In the genomic region with DNA sequence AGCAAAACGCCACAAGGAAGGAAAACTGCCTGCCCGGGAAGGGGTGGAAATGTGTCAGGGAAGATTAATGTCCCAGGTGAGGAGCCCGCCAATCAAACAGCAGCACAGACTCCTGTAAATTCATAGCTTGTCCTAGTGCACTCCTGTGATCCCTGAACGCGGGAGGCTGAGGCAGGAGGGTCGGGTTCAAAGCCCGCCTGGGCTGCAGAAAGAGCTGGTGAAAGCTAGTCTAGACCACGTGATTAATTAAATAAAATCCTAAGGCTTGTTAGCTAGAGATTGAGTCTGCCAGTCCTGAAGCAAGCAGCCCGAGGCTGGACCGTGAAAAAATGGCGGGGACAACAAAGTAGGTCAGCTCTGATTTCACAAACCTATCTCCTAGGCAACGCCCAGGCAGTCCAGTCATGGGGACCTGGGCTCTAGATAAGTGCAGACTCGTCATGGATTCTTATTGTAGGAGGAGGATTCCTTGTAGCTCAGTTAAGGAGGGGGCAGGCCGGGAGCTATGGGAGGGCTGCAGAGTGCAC, we compare ENCODE assay signal across 8 mouse cellular contexts. TPM values are rescaled to one million over a fixed set of nuclear protein-coding genes. Genes with fewer than 3 reads are reported as not detected.
DNase-seq lines count a peak whose midpoint lies in the region; ATAC-seq and TF ChIP-seq lines count a peak whose summit lies in the region.

No protein-coding gene starts in this region.

- no peak for TF ChIP-seq CTCF in liver, adult 2 months (IDR thresholded peaks at IDR 0.05; ENCODE audit: low read depth, low read length)
- no peak for TF ChIP-seq CTCF in cortical plate, adult 2 months (IDR thresholded peaks at IDR 0.05; ENCODE audit: extremely low read depth, insufficient read depth, low read length)

- no peak for TF ChIP-seq POLR2A in liver, adult 2 months (IDR thresholded peaks at IDR 0.05; ENCODE audit: extremely low read depth, insufficient read depth, low read length)
- 0 out of 2 replicates have a peak, but pooled peaks have one; percentile 24 for TF ChIP-seq POLR2A in cortical plate, adult 2 months (IDR thresholded peaks at IDR 0.05; ENCODE audit: extremely low read depth, insufficient read depth, low read length)
- no peak for TF ChIP-seq POLR2A in myocyte (IDR thresholded peaks at IDR 0.05; ENCODE audit: insufficient read length, low read depth)

- H3K4me2 ChIP-seq in heart, embryonic 16.5 days (ENCODE audit: low read depth, low read length) = peak overlapping the region; percentile 60
- H3K4me2 ChIP-seq in myocyte (ENCODE audit: low read depth) = peak overlapping the region; percentile 83

- peak overlapping the region; percentile 80 for H3K27ac ChIP-seq in liver, adult 2 months (replicated peaks; ENCODE audit: insufficient read depth, low read depth, low read length)
- peak overlapping the region; percentile 96 for H3K27ac ChIP-seq in cortical plate, adult 2 months (ENCODE audit: insufficient read depth, low read length)
- H3K27ac ChIP-seq in heart, embryonic 16.5 days (ENCODE audit: low read length) = peak overlapping the region; percentile 64
- H3K27ac ChIP-seq in limb, embryonic 10.5 days = peak overlapping the region; percentile 85

- peak; percentile 76 for DNase-seq in liver, adult 2 months (ENCODE audit: extremely low read depth, low read depth, low spot score)
- DNase-seq in liver = no peak
- peak; percentile 60 for DNase-seq in limb, embryonic 10.5 days (ENCODE audit: low spot score)
- no peak for DNase-seq in gastrocnemius, postnatal 4 days (ENCODE audit: low spot score in 2 of 2)
- no peak for DNase-seq in natural killer cell, adult 2 months (ENCODE audit: low spot score in 2 of 2)

- peaks cover 11% of the 10 kb centered on the region for H3K4me1 ChIP-seq in liver, adult 2 months (ENCODE audit: control insufficient read depth, insufficient read depth, low read length)
- peaks cover 7% of the 10 kb centered on the region for H3K4me1 ChIP-seq in cortical plate, adult 2 months (ENCODE audit: control insufficient read depth, insufficient read depth, low read length)
- H3K4me1 ChIP-seq in heart, embryonic 16.5 days (ENCODE audit: control insufficient read depth, insufficient read depth, low read length) = peaks cover 15% of the 10 kb centered on the region
- H3K4me1 ChIP-seq in limb, embryonic 10.5 days = peaks cover 26% of the 10 kb centered on the region

- peak overlapping the region; percentile 35 for H3K9ac ChIP-seq in liver, adult 2 months (ENCODE audit: low read depth, low read length)
- H3K9ac ChIP-seq in heart, embryonic 16.5 days (ENCODE audit: low read length) = peak overlapping the region; percentile 52

- no peaks in the 10 kb centered on the region; the same call in 1 of the 2 replicates for H3K79me2 ChIP-seq in liver, adult 2 months (ENCODE audit: control insufficient read depth, insufficient read depth, low read length)
- H3K79me2 ChIP-seq in myocyte (ENCODE audit: control insufficient read depth, insufficient read depth) = no peaks in the 10 kb centered on the region

- no peaks in the 10 kb centered on the region for H3K36me3 ChIP-seq in liver, adult 2 months (ENCODE audit: control insufficient read depth, insufficient read depth, low read length)
- no peaks in the 10 kb centered on the region for H3K36me3 ChIP-seq in heart, embryonic 16.5 days (ENCODE audit: control insufficient read depth, insufficient read depth)
- no peaks in the 10 kb centered on the region for H3K36me3 ChIP-seq in limb, embryonic 10.5 days
- no peaks in the 10 kb centered on the region for H3K36me3 ChIP-seq in myocyte (ENCODE audit: control insufficient read depth, insufficient read depth)

- H3K9me3 ChIP-seq in heart, embryonic 16.5 days (replicated peaks; ENCODE audit: control insufficient read depth, low read length) = no peaks in the 10 kb centered on the region
- no peaks in the 10 kb centered on the region for H3K9me3 ChIP-seq in limb, embryonic 10.5 days (replicated peaks)

- peak; percentile 26; the same call in 1 of the 2 replicates for ATAC-seq in heart, embryonic 16.5 days (replicated peaks; ENCODE audit: extremely low read depth, insufficient read depth, low FRiP score)

- WGBS in liver, adult 2 months = 11% methylated on average over 14 of the region's 14 CpGs
- WGBS in heart, embryonic 16.5 days = 38% methylated on average over 14 of the region's 14 CpGs
- WGBS in limb, embryonic 10.5 days = 49% methylated on average over 14 of the region's 14 CpGs

- H3ac ChIP-seq in myocyte (ENCODE audit: control insufficient read depth, insufficient read length) = no peak overlapping the region

- H3K27me3 ChIP-seq in liver, adult 2 months (ENCODE audit: control insufficient read depth, insufficient read depth, low read length) = no peaks in the 10 kb centered on the region
- no peaks in the 10 kb centered on the region for H3K27me3 ChIP-seq in heart, embryonic 16.5 days (ENCODE audit: control insufficient read depth, insufficient read depth, low read length)
- no peaks in the 10 kb centered on the region for H3K27me3 ChIP-seq in limb, embryonic 10.5 days (ENCODE audit: low read depth, poor library complexity, severe bottlenecking)
- no peaks in the 10 kb centered on the region for H3K27me3 ChIP-seq in myocyte (ENCODE audit: control insufficient read depth, insufficient read depth, insufficient read length)

- H3K4me3 ChIP-seq in liver, adult 2 months (ENCODE audit: insufficient read depth, low read depth, low read length) = peak overlapping the region; percentile 65
- H3K4me3 ChIP-seq in cortical plate, adult 2 months (ENCODE audit: insufficient read depth, low read length) = peak overlapping the region; percentile 19; the same call in 1 of the 2 replicates
- peak overlapping the region; percentile 40 for H3K4me3 ChIP-seq in heart, embryonic 16.5 days (ENCODE audit: low read length)
- H3K4me3 ChIP-seq in limb, embryonic 10.5 days = peak overlapping the region; percentile 28
- peak overlapping the region; percentile 24 for H3K4me3 ChIP-seq in myocyte

TF ChIP-seq in myocyte, 11 proteins besides CTCF, POLR2A, EP300 and RAD21:
- no peak for TF ChIP-seq REST (IDR thresholded peaks at IDR 0.05; ENCODE audit: insufficient read depth, insufficient read length)
- TF ChIP-seq USF1 (IDR thresholded peaks at IDR 0.05; ENCODE audit: low read depth) = no peak
- TF ChIP-seq CEBPB (IDR thresholded peaks at IDR 0.05; ENCODE audit: insufficient read depth, poor library complexity, severe bottlenecking) = no peak
- TF ChIP-seq TCF12 (IDR thresholded peaks at IDR 0.05; ENCODE audit: insufficient read depth, poor library complexity, severe bottlenecking) = no peak
- TF ChIP-seq MYOG (IDR thresholded peaks at IDR 0.05; ENCODE audit: control insufficient read depth in 1 of 3, insufficient read depth in 1 of 3, insufficient read length in 2 of 3, low read depth in 2 of 3) = no peak
- no peak for TF ChIP-seq TCF3 (IDR thresholded peaks at IDR 0.05; ENCODE audit: insufficient read length, low read depth)
- no peak for TF ChIP-seq SRF (IDR thresholded peaks at IDR 0.05; ENCODE audit: control insufficient read depth, insufficient read length, low read depth)
- no peak for TF ChIP-seq E2F4 (IDR thresholded peaks at IDR 0.05; ENCODE audit: insufficient read depth)
- no peak for TF ChIP-seq MYOD1 (IDR thresholded peaks at IDR 0.05; ENCODE audit: control insufficient read depth in 1 of 3, insufficient read length in 2 of 3, low read depth in 2 of 3)
- no peak for TF ChIP-seq MAX (IDR thresholded peaks at IDR 0.05; ENCODE audit: low read depth)
- no peak for TF ChIP-seq POLR2AphosphoS2 (IDR thresholded peaks at IDR 0.05; ENCODE audit: insufficient read length, low read depth)

RNA-seq across cellular contexts. Expression of a gene that starts 38.9 kb away (rescaled TPM):
- total RNA-seq in liver, adult 2 months (2014; rRNA removed) = 1.2 and 1.6 TPM in 2 replicates
- 3.4 and 3.9 TPM in 2 replicates for polyA plus RNA-seq in liver, adult 2 months (2012; rRNA removed)
- polyA plus RNA-seq in cortical plate, adult 2 months (2012; rRNA removed) = 10.5 and 11.8 TPM in 2 replicates
- 0.12 and 0.20 TPM in 2 replicates for polyA plus RNA-seq in heart, embryonic 16.5 days (2015; fragmentation: Nextera tagmentation; extraction: Ambion mirVana)
- 1.1 and 1.3 TPM in 2 replicates for polyA plus RNA-seq in limb, embryonic 10.5 days (2016; fragmentation: Nextera tagmentation; extraction: Ambion mirVana)
- not detected for polyA plus RNA-seq in myocyte (2012; fragmentation: generic; extraction: Trizol)
- total RNA-seq in gastrocnemius, postnatal 4 days (2021) = under 1 TPM in 1 of 2 experiments, not detected in 1; 0.07 TPM

Comparison
In these comparisons a context has a peak if more than half of its experiments do, and no peak if none do; other contexts are left out.
1. DNase-seq: peak in liver, adult 2 months (single experiment) and limb, embryonic 10.5 days (single experiment); none in liver (single experiment), gastrocnemius, postnatal 4 days (0 of 2) and natural killer cell, adult 2 months (0 of 2).
2. Peak in every context shown above with its lines, with median percentiles within 50 percentile points of each other: H3K27ac ChIP-seq and H3K4me3 ChIP-seq.